Mouse (Mus musculus) adrenal gland, postnatal 4 days (tissue): ENCODE results near the gene Per2. TPM values are rescaled to one million over a fixed set of nuclear protein-coding genes. Genes with fewer than 3 reads are reported as not detected.
"Not testable (repeated sequence)": the region's sequence is repeated elsewhere in the genome, so short reads cannot be mapped to it uniquely, and the experiment has no call there.

ENCODE experiments used
- DNase-seq, 2 experiments: peaks; one replicate each; pipeline ENCODE4 v3.0.0; 2021 to 2022; ENCODE audit warnings: low spot score in 2 of 2, mixed read lengths in 2 of 2
- long read RNA-seq, 2 experiments: library from polyadenylated mRNA; stranded (forward); transcript quantifications; one replicate each; pipeline ENCODE4 v2.0.0; 2021
- total RNA-seq, 2 experiments: library from RNA; stranded (reverse); gene quantifications; 2 replicates each; pipeline ENCODE4 v1.2.3; 2021

The Per2 gene
- 10 to 100 TPM; 23.6 to 27.1 TPM for total RNA-seq
- long read RNA-seq, experiment 1, partial matches to known transcripts = 1 of 3 reads
- long read RNA-seq, experiment 1, other reads (novel, unspliced or antisense) = 2 of 3 reads
- long read RNA-seq, experiment 2, partial matches to known transcripts = 8 of 10 reads
- long read RNA-seq, experiment 2, other reads (novel, unspliced or antisense) = 2 of 10 reads

DNA sequence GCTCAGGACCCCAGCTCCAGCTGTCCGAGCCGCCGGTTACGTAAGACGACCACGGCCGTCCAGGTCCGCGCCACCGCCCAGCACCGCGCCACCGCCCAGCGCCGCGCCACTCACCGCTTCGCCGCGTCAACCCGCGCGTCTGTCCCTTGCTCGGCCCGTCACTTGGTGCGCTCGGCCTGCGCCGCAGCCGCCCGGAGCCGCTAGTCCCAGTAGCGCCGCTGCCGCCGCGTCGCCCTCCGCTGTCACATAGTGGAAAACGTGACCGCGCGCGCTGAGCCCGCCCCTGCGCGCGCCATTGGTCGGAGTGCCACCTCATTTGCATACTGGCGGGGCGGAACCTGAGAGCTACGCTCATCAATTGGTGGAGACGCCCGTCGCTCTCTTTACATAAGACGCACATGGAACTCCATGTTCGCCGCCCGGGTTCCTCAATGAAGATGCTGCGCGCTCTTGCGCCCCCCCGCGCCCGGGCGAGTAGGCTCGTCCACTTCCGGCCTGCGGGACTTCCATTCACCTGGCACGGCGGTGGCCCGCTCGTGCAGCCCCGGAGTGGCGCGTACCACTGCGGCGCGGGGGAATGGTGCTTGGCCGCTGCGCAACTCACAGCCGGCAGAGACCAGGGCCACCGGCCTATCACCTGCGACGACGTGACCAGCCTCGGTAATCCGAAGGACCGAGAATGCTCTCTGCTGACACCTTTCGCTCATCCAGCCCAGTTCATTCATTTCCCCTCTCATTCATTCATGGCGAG lies at the start of gene Per2:
Gene Per2, minus strand, starts transcription at position 266 of the 751 bp plus-strand sequence.
- peak; percentile 95 to 99 for DNase-seq

GRCm38 (mm10) chr1:91504615-91505014 lies 45.5 kb upstream of the Per2 start:
- no peak for DNase-seq

DNA sequence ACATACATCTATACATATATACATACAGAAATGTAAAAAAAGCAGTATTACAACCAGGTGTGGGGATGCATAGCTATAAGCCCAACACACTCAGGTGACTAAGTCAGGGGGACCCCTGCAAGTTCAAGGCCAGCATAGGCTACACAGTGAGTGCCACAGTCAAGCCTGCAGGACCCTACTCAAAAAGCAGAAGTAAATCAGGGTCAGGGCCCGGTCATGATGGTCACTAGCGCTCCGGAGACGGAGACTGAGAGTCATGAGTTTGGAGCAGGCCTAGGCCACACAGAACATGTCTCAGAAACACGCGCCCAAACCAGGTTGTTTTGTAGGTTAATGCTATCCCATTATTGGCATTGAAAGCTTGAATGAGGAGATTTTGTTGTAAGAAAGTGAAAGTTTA lies 39.5 kb upstream of the Per2 start:
- DNase-seq = no peak

- DNase-seq = no peak
Observed at GRCm38 (mm10) chr1:91495321-91495720, 36.2 kb upstream of the Per2 start.

GRCm38 (mm10) chr1:91494457-91495140 lies 35.5 kb upstream of the Per2 start, which contains the start of gene Traf3ip1:
Gene Traf3ip1, plus strand, starts transcription at chr1:91494647.
- peak; percentile 88 to 89 for DNase-seq

- no peak for DNase-seq
Observed at GRCm38 (mm10) chr1:91493938-91494337, 34.8 kb upstream of the Per2 start.

- DNase-seq = no peak
Observed at GRCm38 (mm10) chr1:91492740-91493139, 33.6 kb upstream of the Per2 start.

DNA sequence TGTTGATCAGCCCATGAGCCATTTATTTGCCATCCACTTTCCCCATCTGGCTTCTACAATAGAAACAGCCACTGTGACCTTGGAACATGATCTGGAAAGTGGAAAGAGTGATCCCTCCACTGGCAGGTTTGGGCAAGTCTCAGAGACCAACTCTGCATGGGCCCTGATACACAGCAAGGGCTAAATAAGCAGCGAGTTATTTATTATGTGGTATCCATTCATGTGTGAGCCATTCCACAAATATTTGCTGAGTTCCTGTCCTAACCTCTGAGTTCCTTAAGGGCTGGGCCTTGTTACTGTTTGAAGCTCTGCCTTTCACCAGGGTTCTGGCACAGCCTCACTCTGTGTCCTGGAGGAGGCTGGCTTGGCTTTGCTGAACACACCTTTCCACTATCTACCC lies 31.2 kb upstream of the Per2 start:
- DNase-seq = no peak

DNA sequence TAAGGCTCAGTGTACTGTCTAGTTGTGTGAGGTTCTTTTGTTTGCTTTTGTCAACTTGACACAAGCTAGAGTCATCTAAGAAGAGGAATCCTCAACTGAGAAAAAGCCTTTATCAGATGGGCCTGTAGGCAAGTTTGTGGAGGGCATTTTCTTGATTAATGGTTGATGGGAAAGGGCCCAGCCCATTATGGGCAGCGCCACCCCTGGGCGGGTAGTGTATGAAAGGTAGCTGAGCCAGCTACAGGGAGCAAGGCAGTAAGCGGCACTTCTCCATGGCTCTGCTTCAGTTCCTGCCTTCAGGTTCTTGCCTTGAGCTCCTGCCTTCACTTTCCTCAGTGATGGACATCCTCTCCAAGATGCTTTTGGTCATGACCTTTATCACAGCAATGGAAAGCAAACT lies 27.0 kb upstream of the Per2 start:
- no peak for DNase-seq

DNA sequence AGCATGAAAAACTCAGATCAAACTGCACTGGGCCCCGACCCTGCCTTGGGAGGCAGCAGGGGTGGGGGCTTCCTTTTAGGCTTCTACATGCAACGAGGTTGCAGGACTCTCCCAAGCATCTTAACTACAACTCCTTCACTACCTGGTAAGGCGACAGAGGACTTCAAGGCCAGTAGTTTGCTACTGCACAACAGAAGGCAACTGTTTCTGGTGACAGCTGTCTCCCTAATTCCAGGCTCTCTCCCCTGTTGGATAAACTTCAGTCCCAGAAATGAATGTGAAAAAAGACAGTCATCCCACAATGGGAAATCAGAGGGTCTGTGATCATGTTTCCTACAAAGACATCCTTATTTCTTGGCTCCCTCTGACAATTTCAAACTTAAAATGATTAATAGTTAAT lies 26.3 kb upstream of the Per2 start:
- DNase-seq = no peak

GRCm38 (mm10) chr1:91484011-91484346 lies 24.9 kb upstream of the Per2 start:
- no peak for DNase-seq

DNA sequence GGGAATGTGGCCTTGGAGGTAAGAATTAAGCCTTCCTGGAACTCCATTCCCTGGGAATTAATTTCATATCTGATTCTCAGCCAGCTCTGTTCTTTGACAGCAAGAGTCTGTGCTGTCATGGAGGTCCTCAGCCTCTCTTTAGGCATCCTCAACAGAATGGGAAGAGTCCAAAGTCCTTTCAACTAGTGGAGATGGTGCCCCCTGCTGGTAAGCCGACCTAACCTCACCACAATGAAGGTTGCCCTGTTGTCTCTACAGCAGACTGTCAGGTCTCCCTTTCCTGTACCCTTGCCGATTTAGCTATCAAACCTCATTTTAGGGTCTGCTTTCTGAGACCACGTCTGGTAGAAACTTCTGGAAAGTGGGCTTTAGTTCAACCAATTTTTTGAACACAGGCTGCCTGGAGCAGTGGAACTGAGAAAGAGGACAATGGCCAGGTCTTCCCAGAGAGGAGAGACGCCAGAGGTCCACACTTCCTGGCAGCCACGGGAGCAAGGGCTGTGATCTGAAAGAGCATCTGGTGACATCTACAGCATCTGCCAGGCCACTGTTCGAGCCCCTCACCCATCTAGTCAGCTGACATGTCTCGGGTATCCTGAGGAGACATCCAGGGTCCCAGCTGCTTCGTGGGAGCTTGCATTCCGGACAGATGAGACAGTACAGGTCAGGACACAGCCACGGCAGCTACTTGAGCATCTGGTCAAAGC lies 24.3 kb upstream of the Per2 start:
- peak; percentile 68 to 83 for DNase-seq

DNA sequence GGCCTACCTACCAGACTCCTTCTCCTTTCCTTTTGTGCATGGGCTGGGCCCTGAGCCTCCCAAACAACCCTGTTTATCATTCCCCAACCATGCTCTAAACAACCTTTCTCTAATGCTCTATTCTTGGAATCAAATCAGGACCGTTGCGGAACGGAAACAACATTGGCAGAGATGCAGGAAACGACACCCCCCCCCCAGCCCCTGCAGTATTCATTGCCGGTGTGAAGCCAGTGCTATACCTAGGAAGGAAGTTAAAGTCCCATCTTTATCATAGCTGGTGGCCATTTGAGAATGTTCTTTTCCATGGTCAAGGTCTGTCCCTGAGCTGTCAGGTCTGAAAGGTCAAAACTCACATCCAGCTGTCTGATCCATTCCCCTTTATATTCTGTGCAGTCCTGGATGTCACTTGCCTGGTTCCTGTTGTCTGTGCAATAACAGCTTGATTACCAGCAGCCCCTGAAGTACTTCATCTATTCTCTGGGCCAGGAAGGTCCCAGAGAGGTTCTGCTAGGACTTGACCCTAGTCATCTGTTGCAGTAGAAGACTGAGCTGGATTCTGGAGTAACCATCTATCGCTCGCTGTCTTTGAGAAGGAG lies 23.6 kb upstream of the Per2 start:
- peak in 1 of 2 experiments; percentile 2 for DNase-seq

GRCm38 (mm10) chr1:91478958-91479357 lies 19.8 kb upstream of the Per2 start:
- DNase-seq = no peak

GRCm38 (mm10) chr1:91478145-91478544 lies 19.0 kb upstream of the Per2 start:
- not testable (repeated sequence) for DNase-seq

DNA sequence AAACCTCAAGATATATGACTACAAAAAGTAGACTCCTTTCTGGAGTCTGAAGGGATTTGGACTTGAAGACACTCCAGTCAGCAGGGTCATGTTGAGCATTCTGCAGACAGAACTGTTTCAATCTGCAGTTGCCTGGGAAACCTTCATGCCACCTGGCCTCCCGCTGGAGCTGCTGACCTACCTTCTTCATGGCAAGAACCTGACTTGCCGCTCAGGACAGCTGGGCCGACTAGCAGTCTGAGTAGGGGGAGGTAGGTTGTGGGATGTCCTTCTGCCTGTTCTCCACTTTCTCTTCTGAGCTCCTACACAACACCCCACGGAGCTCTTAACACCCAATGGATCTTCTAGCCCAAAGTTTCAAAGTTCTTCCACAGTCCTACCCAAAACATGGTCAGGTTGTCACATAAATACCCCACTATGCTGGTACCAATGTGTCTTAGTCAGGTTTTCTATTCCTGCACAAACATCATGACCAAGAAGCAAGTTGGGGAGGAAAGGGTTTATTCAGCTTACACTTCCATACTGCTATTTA lies 10.8 kb upstream of the Per2 start:
- DNase-seq = no peak

DNA sequence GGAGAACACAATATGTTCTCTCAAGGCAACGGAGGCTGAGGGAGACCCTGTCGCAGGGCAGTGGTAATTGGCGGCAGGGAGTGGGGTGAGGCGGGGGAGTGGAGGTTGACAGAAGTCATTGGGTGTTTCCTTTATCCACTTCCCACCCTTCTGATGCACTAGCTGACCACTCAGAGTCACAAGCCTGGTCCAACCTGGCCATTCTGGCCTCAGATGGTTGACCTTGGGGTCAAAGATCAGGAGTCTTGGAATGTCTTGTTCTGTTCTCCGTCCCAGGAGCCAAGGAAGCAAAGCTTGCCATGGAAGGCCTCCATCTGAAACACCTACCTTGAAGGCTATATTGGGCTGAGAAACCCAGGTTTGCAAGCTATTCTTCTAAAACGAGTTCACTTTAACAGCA lies 7.1 kb upstream of the Per2 start:
- no peak for DNase-seq

DNA sequence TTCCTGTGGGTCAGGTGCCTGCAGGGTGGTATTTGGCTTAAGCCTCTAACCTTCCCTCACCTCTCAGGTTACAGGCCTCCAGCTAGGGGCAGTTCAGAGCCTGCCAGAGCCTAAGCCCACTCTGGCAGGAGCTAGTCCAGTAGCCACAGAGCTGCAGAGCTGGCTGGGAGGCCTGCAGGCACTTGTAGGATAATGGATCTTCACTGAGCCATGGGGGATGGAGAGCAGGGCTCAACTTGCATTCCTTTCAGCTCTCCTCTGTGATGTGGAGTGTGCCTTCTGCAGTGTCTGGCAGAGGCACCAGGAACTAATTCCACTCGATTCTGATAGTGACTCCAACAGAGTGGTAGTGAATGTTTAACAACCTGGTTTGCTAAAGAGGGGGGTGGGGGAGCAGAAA lies 6.1 kb upstream of the Per2 start:
- DNase-seq = no peak

DNA sequence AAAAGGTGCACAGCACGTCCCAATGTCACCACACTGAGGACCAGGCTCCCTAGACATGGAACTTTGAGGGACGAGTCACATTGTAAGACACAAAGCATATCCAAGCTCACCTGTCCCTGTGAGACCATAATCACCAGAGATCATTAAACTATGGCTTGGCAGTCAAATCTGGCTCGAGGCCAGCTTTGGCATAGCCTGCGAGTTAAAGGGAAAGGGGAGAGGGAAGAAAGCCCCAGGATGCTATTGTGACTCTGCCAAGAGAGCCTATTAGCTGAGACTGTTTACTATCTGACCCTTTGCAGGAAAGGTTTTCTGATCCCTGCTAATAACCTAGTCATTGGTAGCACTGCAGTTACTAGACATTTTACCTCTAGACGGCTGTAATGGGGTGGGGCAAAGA lies 5.3 kb upstream of the Per2 start:
- no peak for DNase-seq

DNA sequence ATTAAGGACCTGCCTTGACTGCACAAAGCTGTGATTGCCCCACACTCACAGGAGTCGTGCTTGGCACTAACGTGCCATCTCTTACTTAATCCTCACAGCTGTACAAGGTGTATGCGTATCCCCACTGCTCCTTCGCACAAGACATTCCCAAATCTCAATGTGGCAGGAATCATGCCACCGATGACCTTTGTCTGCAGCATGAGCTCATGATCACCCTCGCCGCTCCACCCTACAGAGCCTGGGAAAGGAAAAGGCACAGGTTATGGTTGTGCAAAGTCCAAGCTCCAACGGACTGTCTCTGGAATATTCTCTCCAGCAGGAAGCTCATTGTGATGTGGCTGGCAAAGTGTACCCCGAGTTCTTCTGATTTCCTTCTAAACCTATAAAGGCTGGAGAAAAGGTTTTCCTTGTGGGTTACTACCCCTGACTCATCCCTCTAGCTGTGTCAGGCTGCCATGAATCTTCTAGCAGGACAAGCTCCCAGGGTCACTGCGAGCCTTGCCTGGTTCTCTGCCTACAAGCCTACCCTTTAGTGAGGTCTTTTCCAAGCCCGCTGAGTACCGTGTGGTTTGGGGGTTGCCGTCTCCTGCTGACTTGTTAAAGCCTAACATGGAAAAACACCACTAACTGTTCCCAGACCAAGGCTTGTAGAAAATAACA lies 4.3 kb upstream of the Per2 start:
- no peak for DNase-seq

DNA sequence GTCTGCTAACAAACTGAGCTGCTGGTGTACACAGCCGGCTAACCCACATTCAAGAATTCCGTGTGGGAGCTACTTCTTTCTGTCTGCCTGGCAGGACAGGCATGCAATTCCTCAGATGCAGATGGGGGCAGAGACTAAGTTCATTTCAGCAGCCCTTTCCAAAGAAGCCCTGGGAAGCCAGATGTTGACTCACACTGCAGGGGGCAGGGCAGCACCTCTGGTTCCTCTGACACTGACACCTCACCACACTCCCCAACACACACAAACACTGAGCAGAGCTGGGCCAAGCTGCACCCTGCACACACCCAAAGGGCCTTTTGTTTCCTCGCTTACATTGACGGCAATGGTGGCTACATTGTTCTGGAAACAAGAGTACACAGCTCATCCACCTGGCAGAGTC lies 1.4 kb upstream of the Per2 start:
- DNase-seq = no peak
